Mouse (Mus musculus): ENCODE data around the gene Tns3. TPM values are rescaled to one million over a fixed set of nuclear protein-coding genes. Genes with fewer than 3 reads are reported as not detected.

Tns3 gene
- polyA plus RNA-seq, 1 experiment from 2014 or later = 31.5 TPM

DNA sequence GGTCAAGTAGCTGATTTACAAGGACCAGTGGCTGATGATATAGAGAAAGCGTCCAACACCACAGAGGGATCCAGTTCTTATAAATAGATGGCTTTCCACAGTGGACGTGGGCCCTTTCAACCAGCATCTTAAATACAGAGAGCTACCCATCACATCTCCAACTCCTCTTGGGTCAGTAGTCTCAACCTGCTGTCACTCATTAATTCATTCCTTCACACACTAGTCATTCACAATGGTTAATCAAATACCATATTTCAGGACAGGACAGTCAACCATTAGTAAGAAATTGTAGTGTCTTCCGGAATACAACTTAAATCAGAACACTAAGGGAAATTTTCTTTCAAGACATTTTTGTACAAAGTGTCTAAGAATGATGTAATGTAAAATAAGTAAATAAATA is 76.4 kb downstream of the Tns3 start:
- H3K27ac ChIP-seq (ENCODE audit: low read length) = no peak overlapping the region
- 84% methylated on average over 3 of the region's 3 CpGs for WGBS
- no peak for ATAC-seq (ENCODE audit: low FRiP score, low TSS enrichment)

DNA sequence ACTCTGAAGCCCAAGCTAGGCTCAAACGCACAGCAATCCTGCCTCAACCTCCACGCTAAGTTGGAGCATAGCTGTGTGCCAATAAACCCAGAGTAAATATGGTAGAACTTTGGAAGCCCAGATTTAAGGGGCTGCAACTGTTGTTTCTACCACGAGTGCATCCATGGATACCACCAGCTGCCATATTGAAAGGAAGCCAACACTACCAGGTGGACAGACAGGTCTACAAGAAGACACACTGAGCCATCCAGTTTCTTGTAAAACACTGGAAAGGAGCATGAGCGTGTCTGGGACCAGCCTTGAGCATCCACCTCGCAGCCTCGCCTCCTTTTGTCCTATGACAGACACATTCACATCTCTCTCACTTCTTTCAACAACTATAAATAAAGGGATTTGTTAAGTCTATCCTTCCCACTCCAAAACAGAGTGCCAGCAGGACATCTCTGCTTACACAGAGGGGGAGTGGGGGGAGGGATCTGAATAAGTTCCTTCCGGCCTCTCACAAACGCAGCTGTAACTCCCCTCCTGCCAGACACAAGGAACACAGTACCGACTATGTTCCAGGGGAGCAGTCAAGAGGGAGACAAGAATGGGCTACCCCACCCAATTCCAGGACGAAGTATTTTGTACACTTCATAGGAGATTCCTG is 77.2 kb downstream of the Tns3 start:
- 67% methylated on average over 10 of the region's 10 CpGs for WGBS
- no peaks in the 10 kb centered on the region for H3K27me3 ChIP-seq (ENCODE audit: insufficient read depth, low read length)
- ATAC-seq (ENCODE audit: low FRiP score, low TSS enrichment) = no peak
- H3K4me1 ChIP-seq (ENCODE audit: insufficient read depth, low read length) = peaks cover 43% of the 10 kb centered on the region
- no peaks in the 10 kb centered on the region for H3K9me3 ChIP-seq (ENCODE audit: low read length)
- 0 out of 2 replicates have a peak, but pooled peaks cover 4% of the 10 kb centered on the region for H3K36me3 ChIP-seq (ENCODE audit: insufficient read depth, low read length)
- no peak overlapping the region for H3K4me3 ChIP-seq (ENCODE audit: low read length)
- H3K27ac ChIP-seq (ENCODE audit: low read length) = peak overlapping the region; percentile 43; the same call in 1 of the 2 replicates
- no peak overlapping the region for H3K9ac ChIP-seq (replicated peaks; ENCODE audit: low read length)
- H3K4me2 ChIP-seq (replicated peaks; ENCODE audit: low read depth, low read length) = no peak overlapping the region

More for the DNA sequence above, 76.4 kb downstream of the Tns3 start:
- Histone ChIP-seq H3K9ac (replicated peaks; ENCODE audit: low read length) (no peak overlapping the region), H3K9me3 (ENCODE audit: low read length) (no peaks in the 10 kb centered on the region), H3K4me2 (replicated peaks; ENCODE audit: low read depth, low read length) (no peak overlapping the region), H3K4me3 (ENCODE audit: low read length) (no peak overlapping the region), H3K27me3 (ENCODE audit: insufficient read depth, low read length) (no peaks in the 10 kb centered on the region), H3K36me3 (ENCODE audit: insufficient read depth, low read length) (0 out of 2 replicates have a peak, but pooled peaks cover 4% of the 10 kb centered on the region), H3K4me1 (ENCODE audit: insufficient read depth, low read length) (peaks cover 43% of the 10 kb centered on the region)

DNA sequence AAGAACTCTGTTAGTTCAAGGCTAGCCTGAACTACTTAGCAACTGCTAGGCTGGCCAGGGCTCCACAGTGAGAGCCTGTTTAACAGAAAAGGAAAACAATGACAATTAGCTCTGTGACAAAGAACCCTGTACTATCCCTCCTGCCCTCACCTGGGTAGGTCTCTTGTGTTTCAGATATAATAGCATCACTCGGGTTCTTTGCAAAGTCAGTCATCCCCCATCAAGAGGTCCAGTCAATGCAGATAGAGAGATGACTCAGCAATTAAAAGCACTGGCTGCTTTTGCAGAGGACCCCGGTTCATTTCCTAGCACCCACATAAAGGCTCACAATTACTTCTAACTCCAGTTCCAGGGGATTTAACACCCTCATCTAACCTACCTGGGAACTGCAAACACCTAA is 78.0 kb downstream of the Tns3 start:
- H3K9ac ChIP-seq (replicated peaks; ENCODE audit: low read length) = no peak overlapping the region
- no peak overlapping the region for H3K4me3 ChIP-seq (ENCODE audit: low read length)
- 0 out of 2 replicates have a peak, but pooled peaks cover 4% of the 10 kb centered on the region for H3K36me3 ChIP-seq (ENCODE audit: insufficient read depth, low read length)
- H3K4me2 ChIP-seq (replicated peaks; ENCODE audit: low read depth, low read length) = no peak overlapping the region
- peaks cover 39% of the 10 kb centered on the region for H3K4me1 ChIP-seq (ENCODE audit: insufficient read depth, low read length)
- H3K9me3 ChIP-seq (ENCODE audit: low read length) = no peaks in the 10 kb centered on the region
- no peak for ATAC-seq (ENCODE audit: low FRiP score, low TSS enrichment)
- H3K27ac ChIP-seq (ENCODE audit: low read length) = no peak overlapping the region
- 69% methylated on average over 2 of the region's 2 CpGs for WGBS
- H3K27me3 ChIP-seq (ENCODE audit: insufficient read depth, low read length) = no peaks in the 10 kb centered on the region

DNA sequence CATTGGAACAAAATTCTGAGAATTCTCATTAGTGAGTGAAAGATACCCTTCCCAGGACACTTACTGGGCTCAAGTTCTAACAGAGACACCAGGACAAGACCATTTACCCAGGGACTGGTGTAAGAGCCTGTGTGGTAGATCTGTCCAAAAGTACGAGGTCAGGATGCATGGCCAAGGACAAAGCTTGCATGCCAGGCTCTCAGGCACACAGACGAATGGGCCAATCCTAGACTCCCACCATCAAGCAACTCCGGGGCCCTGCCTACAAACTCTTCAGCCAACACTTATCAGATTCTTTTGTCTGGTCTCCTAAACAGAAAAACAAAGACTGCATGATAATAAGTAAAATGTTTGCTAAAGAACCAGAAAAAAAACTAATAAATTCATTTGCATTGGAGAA is 78.6 kb downstream of the Tns3 start:
- H3K9ac ChIP-seq (replicated peaks; ENCODE audit: low read length) = no peak overlapping the region
- 88% methylated on average over 3 of the region's 3 CpGs for WGBS
- H3K4me2 ChIP-seq (replicated peaks; ENCODE audit: low read depth, low read length) = no peak overlapping the region
- no peak overlapping the region for H3K27ac ChIP-seq (ENCODE audit: low read length)
- no peak for ATAC-seq (ENCODE audit: low FRiP score, low TSS enrichment)
- H3K9me3 ChIP-seq (ENCODE audit: low read length) = no peaks in the 10 kb centered on the region
- H3K4me1 ChIP-seq (ENCODE audit: insufficient read depth, low read length) = peaks cover 34% of the 10 kb centered on the region
- H3K36me3 ChIP-seq (ENCODE audit: insufficient read depth, low read length) = 0 out of 2 replicates have a peak, but pooled peaks cover under 1% of the 10 kb centered on the region
- no peaks in the 10 kb centered on the region for H3K27me3 ChIP-seq (ENCODE audit: insufficient read depth, low read length)
- H3K4me3 ChIP-seq (ENCODE audit: low read length) = no peak overlapping the region

DNA sequence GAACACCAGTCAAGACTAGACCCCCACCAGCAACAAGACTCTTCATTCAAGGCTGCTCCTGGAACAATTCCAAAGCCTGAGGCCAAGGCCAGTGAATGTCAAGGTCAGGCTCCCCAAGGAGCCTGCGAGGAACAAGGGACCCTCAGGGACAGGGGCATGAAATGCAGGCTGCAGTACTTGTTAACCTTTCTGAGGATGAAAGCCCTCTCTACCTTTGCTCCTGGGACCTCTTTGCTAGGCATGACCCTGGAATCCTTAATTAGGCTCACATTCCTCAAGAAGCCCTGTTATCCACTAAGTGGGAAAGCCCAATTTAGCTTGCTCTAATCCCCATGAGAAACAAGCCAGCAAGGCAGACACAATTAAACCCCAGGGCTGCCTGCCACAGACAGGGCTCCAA is 79.4 kb downstream of the Tns3 start:
- Histone ChIP-seq H3K9ac (replicated peaks; ENCODE audit: low read length) (no peak overlapping the region), H3K9me3 (ENCODE audit: low read length) (no peaks in the 10 kb centered on the region), H3K27ac (ENCODE audit: low read length) (no peak overlapping the region), H3K4me1 (ENCODE audit: insufficient read depth, low read length) (peaks cover 38% of the 10 kb centered on the region), H3K27me3 (ENCODE audit: insufficient read depth, low read length) (no peaks in the 10 kb centered on the region), H3K4me3 (ENCODE audit: low read length) (no peak overlapping the region), H3K36me3 (ENCODE audit: insufficient read depth, low read length) (no peaks in the 10 kb centered on the region), H3K4me2 (replicated peaks; ENCODE audit: low read depth, low read length) (no peak overlapping the region)
- 53% methylated on average over 1 of the region's 1 CpGs for WGBS
- no peak for ATAC-seq (ENCODE audit: low FRiP score, low TSS enrichment)

DNA sequence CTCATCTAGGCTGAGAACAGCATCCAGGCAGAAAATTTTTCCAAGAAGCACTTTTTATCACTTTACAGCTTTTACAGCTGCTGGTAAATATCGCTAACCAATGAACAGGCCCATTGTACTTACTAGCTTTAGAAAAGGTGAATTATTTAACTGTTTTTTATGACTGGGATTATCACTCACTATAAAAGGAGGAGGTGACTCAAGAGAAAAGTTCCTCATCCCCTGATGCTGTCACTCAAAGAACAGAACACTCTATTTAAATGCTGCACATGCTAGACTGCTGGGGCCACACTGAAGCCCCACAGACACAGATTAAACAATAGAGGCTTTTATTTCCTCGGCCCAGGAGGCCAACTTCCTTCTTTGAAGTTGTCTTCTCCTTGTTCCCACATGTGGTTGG is 80.0 kb downstream of the Tns3 start:
- Histone ChIP-seq H3K4me1 (ENCODE audit: insufficient read depth, low read length) (peaks cover 40% of the 10 kb centered on the region), H3K4me3 (ENCODE audit: low read length) (no peak overlapping the region), H3K27me3 (ENCODE audit: insufficient read depth, low read length) (no peaks in the 10 kb centered on the region), H3K9me3 (ENCODE audit: low read length) (no peaks in the 10 kb centered on the region), H3K27ac (ENCODE audit: low read length) (peak overlapping the region; percentile 32; the same call in 1 of the 2 replicates), H3K36me3 (ENCODE audit: insufficient read depth, low read length) (no peaks in the 10 kb centered on the region), H3K9ac (replicated peaks; ENCODE audit: low read length) (no peak overlapping the region), H3K4me2 (replicated peaks; ENCODE audit: low read depth, low read length) (no peak overlapping the region)
- ATAC-seq (ENCODE audit: low FRiP score, low TSS enrichment) = no peak
- 57% methylated on average over 2 of the region's 2 CpGs for WGBS

DNA sequence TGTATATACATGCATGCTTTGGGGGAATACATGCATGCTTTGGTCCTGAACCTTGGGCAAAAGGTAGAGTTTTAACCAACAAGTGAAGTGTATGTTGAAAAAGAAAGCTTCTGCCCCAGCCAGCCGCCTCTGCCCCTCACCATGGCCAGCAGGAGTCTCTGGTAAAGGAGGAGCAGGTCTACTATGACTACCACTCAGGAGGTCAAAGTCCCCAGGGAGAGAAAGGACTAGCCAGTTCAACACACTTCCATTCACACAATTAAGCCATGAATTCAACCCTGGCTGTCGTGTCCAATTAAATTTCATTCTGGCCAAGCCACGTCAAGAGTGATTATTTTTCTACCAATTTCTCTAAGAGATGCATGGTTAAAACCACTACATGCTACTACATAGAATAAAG is 81.2 kb downstream of the Tns3 start:
- ATAC-seq (ENCODE audit: low FRiP score, low TSS enrichment) = no peak
- Histone ChIP-seq H3K4me3 (ENCODE audit: low read length) (no peak overlapping the region), H3K4me2 (replicated peaks; ENCODE audit: low read depth, low read length) (no peak overlapping the region), H3K9me3 (ENCODE audit: low read length) (no peaks in the 10 kb centered on the region), H3K27me3 (ENCODE audit: insufficient read depth, low read length) (no peaks in the 10 kb centered on the region), H3K9ac (replicated peaks; ENCODE audit: low read length) (no peak overlapping the region), H3K27ac (ENCODE audit: low read length) (no peak overlapping the region), H3K36me3 (ENCODE audit: insufficient read depth, low read length) (no peaks in the 10 kb centered on the region), H3K4me1 (ENCODE audit: insufficient read depth, low read length) (peaks cover 38% of the 10 kb centered on the region)
- 83% methylated on average over 3 of the region's 3 CpGs for WGBS

DNA sequence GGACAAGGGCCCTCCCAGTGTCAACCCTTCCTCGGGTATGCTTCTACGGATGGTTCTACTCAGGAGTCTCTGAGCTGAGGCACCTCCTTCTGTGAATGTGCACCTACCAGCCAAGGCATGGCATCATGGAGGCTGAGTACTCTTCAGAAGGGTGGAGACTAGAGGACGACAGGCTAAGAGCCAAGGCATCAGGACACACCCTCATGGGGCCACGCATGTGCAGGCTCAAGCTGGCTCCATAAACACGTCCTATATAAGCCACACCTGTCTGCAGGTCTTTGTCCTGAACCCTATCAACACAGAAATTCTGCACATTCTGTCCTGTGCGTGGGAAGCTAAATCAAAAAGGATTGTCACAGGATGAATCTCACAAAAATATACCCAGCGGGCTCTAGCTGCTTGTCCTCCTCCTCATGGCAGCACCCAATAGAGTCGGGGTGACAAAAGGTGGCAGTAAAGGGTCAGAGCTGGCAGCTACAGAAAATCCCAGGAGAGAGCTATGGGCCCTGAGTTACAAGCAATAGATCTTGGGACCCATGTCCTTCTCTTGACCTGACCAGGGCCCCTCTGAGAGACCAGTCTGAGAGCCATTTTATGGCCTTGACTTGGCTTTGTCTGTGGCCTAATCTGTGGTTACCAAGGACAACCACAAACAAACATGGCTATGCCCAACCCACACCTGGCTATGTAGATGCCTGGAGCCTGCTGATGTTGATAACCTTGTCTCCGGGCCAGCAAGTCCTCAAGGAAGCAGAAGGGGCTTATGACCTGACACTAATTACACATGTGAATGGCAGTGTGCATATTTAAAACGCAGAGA is 82.0 kb downstream of the Tns3 start:
- Histone ChIP-seq H3K36me3 (ENCODE audit: insufficient read depth, low read length) (no peaks in the 10 kb centered on the region), H3K27ac (ENCODE audit: low read length) (0 out of 2 replicates have a peak overlapping the region, but pooled peaks have one; percentile 11), H3K9ac (replicated peaks; ENCODE audit: low read length) (no peak overlapping the region), H3K4me2 (replicated peaks; ENCODE audit: low read depth, low read length) (no peak overlapping the region), H3K9me3 (ENCODE audit: low read length) (no peaks in the 10 kb centered on the region), H3K4me3 (ENCODE audit: low read length) (no peak overlapping the region), H3K4me1 (ENCODE audit: insufficient read depth, low read length) (peaks cover 34% of the 10 kb centered on the region), H3K27me3 (ENCODE audit: insufficient read depth, low read length) (no peaks in the 10 kb centered on the region)
- WGBS = 78% methylated on average over 10 of the region's 10 CpGs
- ATAC-seq (ENCODE audit: low FRiP score, low TSS enrichment) = no peak

DNA sequence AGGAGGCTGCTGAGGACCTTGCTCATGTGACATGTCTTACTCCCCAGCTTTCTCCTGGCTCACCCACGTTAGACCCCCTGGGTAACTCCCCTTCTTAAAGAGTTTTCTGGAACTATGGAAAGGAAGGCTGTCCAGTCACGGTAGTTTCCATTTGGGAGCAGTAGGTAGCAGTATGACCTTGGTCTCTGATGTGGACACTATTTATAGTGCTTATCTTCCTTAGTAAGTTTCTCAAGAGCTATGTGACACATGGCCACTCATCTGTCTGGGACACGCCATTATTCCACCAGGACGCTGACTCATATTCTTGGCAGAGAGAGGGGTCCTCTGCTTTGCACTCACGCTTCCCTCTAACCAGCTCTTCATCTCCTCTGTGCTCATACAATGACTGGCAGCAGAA is 84.5 kb downstream of the Tns3 start:
- WGBS = 50% methylated on average over 5 of the region's 5 CpGs
- Histone ChIP-seq H3K27ac (ENCODE audit: low read length) (peak overlapping the region; percentile 14; the same call in 1 of the 2 replicates), H3K9me3 (ENCODE audit: low read length) (no peaks in the 10 kb centered on the region), H3K9ac (replicated peaks; ENCODE audit: low read length) (no peak overlapping the region), H3K4me2 (replicated peaks; ENCODE audit: low read depth, low read length) (no peak overlapping the region), H3K36me3 (ENCODE audit: insufficient read depth, low read length) (no peaks in the 10 kb centered on the region), H3K27me3 (ENCODE audit: insufficient read depth, low read length) (no peaks in the 10 kb centered on the region), H3K4me3 (ENCODE audit: low read length) (no peak overlapping the region), H3K4me1 (ENCODE audit: insufficient read depth, low read length) (peaks cover 51% of the 10 kb centered on the region)
- ATAC-seq (ENCODE audit: low FRiP score, low TSS enrichment) = no peak
